Mouse (Mus musculus) central nervous system, embryonic 18 days (tissue): ENCODE results near the gene Cntnap2. TPM values are rescaled to one million over a fixed set of nuclear protein-coding genes. Genes with fewer than 3 reads are reported as not detected.

Experiments used
- polyA plus RNA-seq: library from polyadenylated mRNA; depleted of rRNA; stranded (reverse); fragments of >200 nt; gene quantifications from 2 replicates; pipeline ENCODE4 v1.2.3, GENCODE M21; 2012; rRNA removed

Cntnap2 gene
- 61.4 and 67.4 TPM in 2 replicates for polyA plus RNA-seq

GRCm38 (mm10) chr6:45059091-45059490 is at the start of gene Cntnap2:
Cntnap2 (plus strand) TSS chr6:45059357.

